Comparison of ENCODE assay signal across 6 mouse cellular contexts in the genomic region with DNA sequence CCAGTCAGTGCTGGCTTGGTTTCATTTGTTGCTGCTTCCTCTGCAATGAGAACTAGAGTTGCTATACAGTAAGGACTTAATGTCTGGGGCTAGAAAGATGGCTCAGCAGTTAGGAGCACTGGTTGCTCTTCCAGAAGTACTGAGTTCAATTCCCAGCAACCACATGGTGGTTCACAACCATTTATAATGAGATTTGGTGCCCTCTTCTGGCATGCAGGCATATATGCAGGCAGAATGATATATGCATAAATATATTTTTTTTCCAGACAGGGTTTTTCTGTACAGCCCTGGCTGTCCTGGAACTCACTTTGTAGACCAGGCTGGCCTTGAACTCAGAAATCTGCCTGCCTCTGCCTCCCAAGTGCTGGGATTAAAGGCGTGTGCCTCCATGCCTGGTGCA. TPM values are rescaled to one million over a fixed set of nuclear protein-coding genes. Genes with fewer than 3 reads are reported as not detected.
DNase-seq lines count a peak whose midpoint lies in the region; ATAC-seq and TF ChIP-seq lines count a peak whose summit lies in the region.
"Not testable (repeated sequence)": the region's sequence is repeated elsewhere in the genome, so short reads cannot be mapped to it uniquely, and the experiment has no call there.

No protein-coding gene starts in this region.

- H3K36me3 ChIP-seq in CH12.LX (replicated peaks in 1 of 2; ENCODE audit: control insufficient read depth in 1 of 2, insufficient read depth in 1 of 2, low read length in 1 of 2) = peaks cover 15 to 23% of the 10 kb centered on the region in 2 experiments
- H3K36me3 ChIP-seq in heart, postnatal 0 days (replicated peaks; ENCODE audit: control insufficient read depth, insufficient read depth, low read length) = peaks cover 16% of the 10 kb centered on the region
- H3K36me3 ChIP-seq in kidney, postnatal 0 days (ENCODE audit: insufficient read depth, low read length) = not testable (repeated sequence)
- H3K36me3 ChIP-seq in liver, postnatal 0 days (replicated peaks; ENCODE audit: insufficient read depth, low read length) = peaks cover 13% of the 10 kb centered on the region; the same call in 1 of the 2 replicates

- TF ChIP-seq POLR2A in CH12.LX (IDR thresholded peaks at IDR 0.05; ENCODE audit: low read depth, low read length) = not testable (repeated sequence)

- not testable (repeated sequence) for H3K9me3 ChIP-seq in CH12.LX (replicated peaks; ENCODE audit: low read length); heart, postnatal 0 days (replicated peaks; ENCODE audit: control insufficient read depth, low read length); kidney, postnatal 0 days (replicated peaks; ENCODE audit: low read length); liver, postnatal 0 days (ENCODE audit: low read length)

- not testable (repeated sequence) for H3K79me2 ChIP-seq in CH12.LX (replicated peaks; ENCODE audit: control insufficient read depth, extremely low read depth, insufficient read depth, poor library complexity, severe bottlenecking)

- in situ Hi-C loops in CH12.LX (cut with MboI; ENCODE audit: low pct_ligation_motif_present, low pct_unique_long_range_greater_than_20kb, low sequenced_read_pairs) = not testable (repeated sequence)

- TF ChIP-seq CTCF in CH12.LX (conservative IDR thresholded peaks at IDR 0.05 in 1 of 2, IDR thresholded peaks at IDR 0.05 in 1 of 2; ENCODE audit: low read depth in 2 of 2, low read length in 2 of 2) = peak; percentile 26 to 43; a peak in 3 of 4 replicates
- TF ChIP-seq CTCF in heart, postnatal 0 days (IDR thresholded peaks at IDR 0.05; ENCODE audit: low read depth) = not testable (repeated sequence)
- 0 out of 2 replicates have a peak, but pooled peaks have one; percentile 35 for TF ChIP-seq CTCF in kidney, postnatal 0 days (IDR thresholded peaks at IDR 0.05; ENCODE audit: low read depth)
- TF ChIP-seq CTCF in liver, postnatal 0 days (IDR thresholded peaks at IDR 0.05; ENCODE audit: low read depth) = peak; percentile 46; the same call in 1 of the 2 replicates

- not testable (repeated sequence) for H3K27me3 ChIP-seq in CH12.LX (replicated peaks); heart, postnatal 0 days (ENCODE audit: control insufficient read depth, insufficient read depth, low read length); kidney, postnatal 0 days (ENCODE audit: insufficient read depth, low read length); liver, postnatal 0 days (ENCODE audit: insufficient read depth, low read length)

- not testable (repeated sequence) for H3K4me3 ChIP-seq in CH12.LX (replicated peaks in 1 of 3; ENCODE audit: low read depth in 2 of 3, low read length in 2 of 3, poor library complexity in 1 of 3); heart, postnatal 0 days (ENCODE audit: low read depth, low read length); kidney, postnatal 0 days (replicated peaks; ENCODE audit: low read depth, low read length); liver, postnatal 0 days (ENCODE audit: low read depth, low read length)

- TF ChIP-seq EP300 in CH12.LX (IDR thresholded peaks at IDR 0.05; ENCODE audit: low read length); heart, postnatal 0 days (IDR thresholded peaks at IDR 0.05; ENCODE audit: low read depth); liver, postnatal 0 days (IDR thresholded peaks at IDR 0.05; ENCODE audit: low read depth): not testable (repeated sequence)

- peaks cover 14 to 44% of the 10 kb centered on the region in 2 experiments for H3K4me1 ChIP-seq in CH12.LX (ENCODE audit: control insufficient read depth in 1 of 2, insufficient read depth in 2 of 2)
- H3K4me1 ChIP-seq in heart, postnatal 0 days (ENCODE audit: control insufficient read depth, insufficient read depth); kidney, postnatal 0 days (replicated peaks; ENCODE audit: insufficient read depth, low read length); liver, postnatal 0 days (ENCODE audit: insufficient read depth): not testable (repeated sequence)

- dilution Hi-C loops in CH12.LX (cut with MboI; ENCODE audit: extremely low pct_ligation_motif_present, extremely low pct_unique_long_range_greater_than_20kb, low sequenced_read_pairs) = not testable (repeated sequence)

- H3K4me2 ChIP-seq in CH12.LX (ENCODE audit: insufficient read depth, low read depth, poor library complexity, severe bottlenecking); heart, postnatal 0 days (ENCODE audit: low read depth, low read length); kidney, postnatal 0 days (ENCODE audit: low read length); liver, postnatal 0 days (ENCODE audit: low read depth, low read length): not testable (repeated sequence)

- WGBS in heart, postnatal 0 days = 100% methylated on average over 1 of the region's 1 CpGs
- 100% methylated on average over 1 of the region's 1 CpGs for WGBS in kidney, postnatal 0 days
- WGBS in liver, postnatal 0 days (ENCODE audit: insufficient replicate concordance) = 90% methylated on average over 1 of the region's 1 CpGs

- H3K9ac ChIP-seq in CH12.LX (ENCODE audit: insufficient read depth, low read depth); heart, postnatal 0 days (replicated peaks; ENCODE audit: low read depth, low read length); kidney, postnatal 0 days (ENCODE audit: low read depth, low read length); liver, postnatal 0 days (replicated peaks): not testable (repeated sequence)

- TF ChIP-seq RAD21 in CH12.LX (IDR thresholded peaks at IDR 0.05; ENCODE audit: low read depth, low read length) = peak; percentile 19

- DNase-seq in CH12.LX (ENCODE audit: extremely low read depth); kidney, postnatal 0 days (ENCODE audit: low spot score); liver, postnatal 0 days: not testable (repeated sequence)
- DNase-seq in R1 (ENCODE audit: low read depth, low spot score) = peak; percentile 28
- DNase-seq in heart, postnatal 0 days (ENCODE audit: low spot score) = peak; percentile 0
- DNase-seq in naive thymus-derived CD4-positive, alpha-beta T cell, adult 2 months (ENCODE audit: low read depth) = peak; percentile 19

- H3K27ac ChIP-seq in CH12.LX (ENCODE audit: insufficient read depth, low read depth); heart, postnatal 0 days (ENCODE audit: low read depth); kidney, postnatal 0 days; liver, postnatal 0 days (ENCODE audit: low read depth): not testable (repeated sequence)

- ATAC-seq in heart, postnatal 0 days (ENCODE audit: insufficient read depth, low read depth); kidney, postnatal 0 days (replicated peaks; ENCODE audit: low FRiP score, low read depth); liver, postnatal 0 days: not testable (repeated sequence)

RNA-seq across cellular contexts. Expression of a gene that starts 23.2 kb away (rescaled TPM):
- total RNA-seq in CH12.LX (2012; rRNA removed) (9.0 and 10.0 TPM in 2 replicates), CH12.LX (2014; rRNA removed) (11.7 and 11.8 TPM in 2 replicates)
- 10.2 and 15.6 TPM in 2 replicates for polyA plus RNA-seq in CH12.LX (2012; ENCODE audit: insufficient read length, low read depth)
- 62.1 and 67.8 TPM in 2 replicates for total RNA-seq in heart, postnatal 0 days (2014; rRNA removed; ENCODE audit: low replicate concordance)
- polyA plus RNA-seq in heart, postnatal 0 days (2015; fragmentation: Nextera tagmentation; extraction: Ambion mirVana) = 25.4 and 25.9 TPM in 2 replicates
- polyA plus RNA-seq in kidney, postnatal 0 days (2015; fragmentation: Nextera tagmentation; extraction: Ambion mirVana) = 39.1 and 41.2 TPM in 2 replicates
- 9.3 and 10.3 TPM in 2 replicates for polyA plus RNA-seq in liver, postnatal 0 days (2015; fragmentation: Nextera tagmentation; extraction: Ambion mirVana)

RNA-seq across cellular contexts. Expression of a gene that starts 56.6 kb away (rescaled TPM):
- total RNA-seq in CH12.LX (2012; rRNA removed) (45.2 and 53.7 TPM in 2 replicates), CH12.LX (2014; rRNA removed) (80.7 and 90.0 TPM in 2 replicates)
- 193 and 203 TPM in 2 replicates for polyA plus RNA-seq in CH12.LX (2012; ENCODE audit: insufficient read length, low read depth)
- total RNA-seq in heart, postnatal 0 days (2014; rRNA removed; ENCODE audit: low replicate concordance) = 41.4 and 57.2 TPM in 2 replicates
- polyA plus RNA-seq in heart, postnatal 0 days (2015; fragmentation: Nextera tagmentation; extraction: Ambion mirVana) = 40.7 and 44.7 TPM in 2 replicates
- 78.7 and 82.0 TPM in 2 replicates for polyA plus RNA-seq in kidney, postnatal 0 days (2015; fragmentation: Nextera tagmentation; extraction: Ambion mirVana)
- polyA plus RNA-seq in liver, postnatal 0 days (2015; fragmentation: Nextera tagmentation; extraction: Ambion mirVana) = 30.3 and 31.2 TPM in 2 replicates
